Mouse (Mus musculus) testis, adult 2 months (tissue): ENCODE measurements around the gene Mvb12b. TPM values are rescaled to one million over a fixed set of nuclear protein-coding genes. Genes with fewer than 3 reads are reported as not detected.

Experiments
- H3K27ac ChIP-seq: fragments of 200-500 bp; 2 replicates; pipeline ENCODE4 v1.5.1; 2012; ENCODE audit warnings: low read depth, low read length; ENCODE audit not compliant: control insufficient read depth, insufficient read depth
- H3K27me3 ChIP-seq: fragments of 200-500 bp; 2 replicates; pipeline ENCODE4 v1.6.1; 2012; ENCODE audit warnings: mild to moderate bottlenecking, low read length, moderate library complexity; ENCODE audit not compliant: control insufficient read depth, insufficient read depth
- H3K36me3 ChIP-seq: fragments of 200-500 bp; 2 replicates; pipeline ENCODE4 v1.6.1; 2012; ENCODE audit warnings: mild to moderate bottlenecking, low read length; ENCODE audit not compliant: control insufficient read depth, insufficient read depth
- H3K4me1 ChIP-seq: fragments of 200-500 bp; 2 replicates; pipeline ENCODE4 v1.6.1; 2012; ENCODE audit warnings: low read length; ENCODE audit not compliant: control insufficient read depth, insufficient read depth
- H3K4me3 ChIP-seq: fragments of 200-500 bp; 2 replicates; pipeline ENCODE4 v1.5.1; 2012; ENCODE audit warnings: low read depth, mild to moderate bottlenecking, low read length, moderate library complexity, mixed read lengths; ENCODE audit not compliant: control insufficient read depth
- CTCF ChIP-seq: fragments of 200-500 bp; IDR thresholded peaks from 2 replicates; pipeline ENCODE4 v1.5.1; 2012; ENCODE audit warnings: low read depth, mild to moderate bottlenecking, inconsistent platforms, low read length, moderate library complexity; ENCODE audit not compliant: control insufficient read depth, insufficient read depth, insufficient replicate concordance
- POLR2A ChIP-seq: fragments of 200-500 bp; IDR thresholded peaks from 2 replicates; pipeline ENCODE4 v1.6.1; 2012; ENCODE audit warnings: low read depth, mild to moderate bottlenecking, inconsistent platforms, low read length, moderate library complexity; ENCODE audit not compliant: control insufficient read depth
- polyA plus RNA-seq: library from polyadenylated mRNA; depleted of rRNA; stranded (reverse); fragments of >200 nt; gene quantifications from 2 replicates; pipeline ENCODE4 v1.2.3, GENCODE M21; 2012

The Mvb12b gene
- polyA plus RNA-seq, 1 experiment, result 2.0 TPM

DNA sequence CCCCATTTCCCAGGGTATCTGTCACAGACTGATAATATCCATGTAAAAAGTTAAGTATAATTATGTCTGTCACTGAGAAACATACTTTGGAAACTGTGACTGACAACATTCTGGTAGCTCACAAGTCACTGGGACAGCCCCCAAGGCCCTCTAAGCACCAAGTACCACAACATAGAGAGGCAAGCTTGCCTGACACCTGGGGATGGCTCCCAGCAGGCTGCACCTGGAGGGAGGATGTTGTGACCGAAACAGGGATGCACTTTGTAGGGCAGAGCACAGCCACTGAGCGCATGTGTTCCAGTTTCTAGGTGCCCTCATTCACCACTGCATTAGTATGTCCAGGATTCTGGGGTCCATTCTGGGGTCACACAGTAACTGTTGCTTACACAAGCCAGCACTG lies 69.4 kb downstream of the Mvb12b start:
- Histone ChIP-seq H3K36me3 (no peaks in the 10 kb centered on the region), H3K4me1 (no peaks in the 10 kb centered on the region), H3K27ac (no peak overlapping the region), H3K27me3 (no peaks in the 10 kb centered on the region), H3K4me3 (no peak overlapping the region)
- no peak for TF ChIP-seq CTCF
- no peak for TF ChIP-seq POLR2A

DNA sequence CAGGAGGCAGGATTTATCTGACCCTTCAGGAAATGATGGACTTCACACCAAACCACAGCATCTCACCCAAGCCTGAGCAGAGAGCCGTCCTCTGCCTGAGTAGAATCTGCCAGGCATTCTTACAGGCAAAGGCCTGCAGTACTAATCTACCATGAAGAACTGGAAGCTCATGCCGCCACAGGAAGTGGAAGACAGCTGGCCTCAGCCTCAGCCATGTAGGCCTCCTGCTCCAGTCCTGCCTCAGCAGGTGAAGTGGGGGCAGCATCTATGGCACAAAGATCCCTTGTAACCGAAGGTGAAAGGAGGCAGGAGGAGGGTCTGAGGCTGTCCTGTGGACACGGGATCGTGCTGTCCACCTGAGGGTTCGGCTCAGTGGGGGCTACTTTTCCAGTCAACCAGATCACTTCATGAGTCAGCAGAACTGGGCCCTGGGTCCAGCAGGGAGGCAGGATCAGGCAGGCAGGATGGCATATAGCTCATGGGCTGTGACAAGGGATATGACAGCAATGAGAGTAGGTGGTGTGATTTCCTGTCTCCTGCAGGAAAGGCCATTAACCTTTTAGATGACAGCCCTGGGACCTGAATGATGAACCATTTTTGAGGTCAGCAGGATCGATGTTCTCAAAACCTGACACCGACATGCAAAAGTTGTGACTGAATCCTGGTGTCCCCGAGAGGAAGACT lies 69.9 kb downstream of the Mvb12b start:
- Histone ChIP-seq H3K4me3 (no peak overlapping the region), H3K27me3 (no peaks in the 10 kb centered on the region), H3K4me1 (no peaks in the 10 kb centered on the region), H3K36me3 (no peaks in the 10 kb centered on the region), H3K27ac (no peak overlapping the region)
- TF ChIP-seq CTCF (no peak), POLR2A (no peak)

DNA sequence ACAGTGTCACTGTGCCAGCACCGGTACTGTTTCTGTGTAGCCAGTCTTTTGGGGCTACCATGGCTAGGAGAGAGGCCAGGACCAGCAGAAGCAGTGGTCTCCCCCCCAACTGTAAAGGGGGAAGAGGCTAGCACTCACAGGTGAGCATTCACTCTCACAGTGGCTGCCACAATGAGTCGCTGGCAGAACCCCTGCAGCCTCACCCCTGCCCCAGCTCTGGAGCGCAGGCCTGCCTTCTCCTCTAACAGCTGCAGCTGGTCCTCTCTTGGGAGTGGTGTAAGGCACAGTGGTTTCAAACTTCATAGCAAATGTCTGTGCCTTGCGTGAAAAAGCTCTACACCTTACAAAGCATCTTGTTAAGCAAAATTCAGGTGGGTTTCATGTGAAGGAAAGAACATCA lies 70.7 kb downstream of the Mvb12b start:
- no peak for TF ChIP-seq POLR2A
- H3K27ac ChIP-seq, result no peak overlapping the region
- H3K36me3 ChIP-seq, result no peaks in the 10 kb centered on the region
- no peaks in the 10 kb centered on the region for H3K4me1 ChIP-seq
- H3K4me3 ChIP-seq, result no peak overlapping the region
- no peaks in the 10 kb centered on the region for H3K27me3 ChIP-seq

DNA sequence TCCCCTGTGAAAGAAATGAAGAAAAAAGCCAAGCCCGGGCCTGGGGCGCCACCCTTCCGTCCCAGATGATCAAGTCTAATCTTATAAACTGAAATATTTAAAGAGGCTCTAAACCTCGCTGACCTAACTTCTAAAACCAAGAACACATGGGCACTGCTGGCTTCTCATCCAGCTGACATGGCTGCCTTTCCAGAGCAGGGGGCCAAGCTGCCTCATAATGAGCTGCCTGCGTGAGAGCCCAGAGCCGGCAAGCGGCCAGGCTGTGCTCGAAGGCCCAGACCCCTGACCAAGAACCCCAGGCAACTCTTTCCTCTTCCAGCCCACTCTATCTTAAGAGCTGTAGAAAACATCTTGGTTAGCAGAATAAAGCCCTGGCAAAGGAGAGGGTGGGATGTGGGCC lies 73.2 kb downstream of the Mvb12b start:
- Histone ChIP-seq H3K36me3 (no peaks in the 10 kb centered on the region), H3K27ac (no peak overlapping the region), H3K4me3 (no peak overlapping the region), H3K4me1 (no peaks in the 10 kb centered on the region), H3K27me3 (no peaks in the 10 kb centered on the region)
- TF ChIP-seq POLR2A (no peak), CTCF (no peak)

- Histone ChIP-seq H3K36me3 (no peaks in the 10 kb centered on the region), H3K4me1 (no peaks in the 10 kb centered on the region), H3K27me3 (no peaks in the 10 kb centered on the region), H3K4me3 (no peak overlapping the region), H3K27ac (no peak overlapping the region)
- no peak for TF ChIP-seq POLR2A
- TF ChIP-seq CTCF, result no peak
These were observed 74.1 kb downstream of the Mvb12b start for GRCm38 (mm10) chr2:33813501-33814240.

GRCm38 (mm10) chr2:33812980-33813379 lies 74.8 kb downstream of the Mvb12b start:
- Histone ChIP-seq H3K4me1 (no peaks in the 10 kb centered on the region), H3K27ac (no peak overlapping the region)
- TF ChIP-seq POLR2A, result no peak
- TF ChIP-seq CTCF, result no peak

DNA sequence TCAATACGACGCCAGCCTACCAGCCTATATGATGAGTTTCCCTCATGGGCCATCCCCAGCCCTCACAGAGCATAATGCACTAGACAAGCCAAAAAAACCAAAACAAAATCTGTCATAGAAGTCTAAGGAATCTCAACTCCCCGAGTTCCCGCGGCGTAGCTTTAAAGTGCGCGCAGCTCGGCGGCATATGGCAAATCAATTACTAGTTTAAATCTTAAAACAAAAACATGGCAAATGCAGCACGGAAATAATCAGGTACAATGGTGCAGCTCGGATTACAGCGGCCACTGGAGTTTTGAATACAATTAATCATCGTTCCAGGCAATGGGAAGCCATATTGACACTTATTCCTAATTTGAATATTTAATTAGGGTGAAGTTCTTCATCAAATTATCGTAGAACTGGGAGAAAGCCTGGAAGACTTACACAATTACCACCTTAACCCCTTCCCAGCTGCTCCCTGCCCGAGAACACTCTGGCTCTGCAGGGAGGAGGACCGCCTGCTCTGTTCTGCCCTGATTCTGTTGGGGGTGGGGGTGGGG lies 76.3 kb downstream of the Mvb12b start:
- no peak overlapping the region for H3K4me3 ChIP-seq
- TF ChIP-seq POLR2A (no peak), CTCF (no peak)
- no peaks in the 10 kb centered on the region for H3K4me1 ChIP-seq
- no peak overlapping the region for H3K27ac ChIP-seq
- H3K27me3 ChIP-seq, result no peaks in the 10 kb centered on the region
- H3K36me3 ChIP-seq, result no peaks in the 10 kb centered on the region

More at GRCm38 (mm10) chr2:33812980-33813379, 74.8 kb downstream of the Mvb12b start:
- no peaks in the 10 kb centered on the region for H3K27me3 ChIP-seq
- no peak overlapping the region for H3K4me3 ChIP-seq
- no peaks in the 10 kb centered on the region for H3K36me3 ChIP-seq
